Mouse (Mus musculus): ENCODE measurements around the gene Orm2. TPM values are rescaled to one million over a fixed set of nuclear protein-coding genes. Genes with fewer than 3 reads are reported as not detected.
A peak's percentile ranks its signal among the peaks of the same experiment; 100 is the strongest.

Orm2 gene
- total and polyA plus RNA-seq, 3 experiments, result not detected

DNA sequence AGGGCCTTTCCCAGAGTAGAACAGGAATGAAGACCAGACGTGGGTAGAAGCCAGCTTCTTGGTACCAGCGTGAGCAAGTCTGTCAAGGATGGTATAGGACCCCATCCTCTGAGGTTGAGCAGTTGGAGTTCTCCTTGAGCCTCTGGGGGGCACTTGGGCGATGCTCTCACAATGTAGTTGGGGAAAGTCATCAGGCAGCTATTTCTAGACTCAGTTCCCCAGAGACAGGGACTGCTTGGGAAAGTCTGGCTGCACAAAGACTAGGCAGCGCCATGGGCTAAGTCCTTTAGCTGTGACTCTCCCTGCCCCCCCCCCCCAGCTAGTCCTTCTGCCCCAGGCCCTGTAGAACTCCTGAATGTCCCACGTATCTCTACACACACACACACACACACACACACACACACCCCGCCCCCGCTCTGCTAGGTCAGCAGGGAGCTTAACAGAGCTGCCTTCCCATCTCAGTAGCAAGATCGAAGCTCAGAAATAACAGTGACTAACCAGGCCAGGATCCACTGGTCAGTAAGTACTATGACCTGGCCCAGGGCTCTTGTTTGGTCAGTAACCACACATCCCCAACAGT is 37.5 kb downstream of the Orm2 start:
- in situ Hi-C loops (cut with MboI; ENCODE audit: low pct_ligation_motif_present, low pct_unique_long_range_greater_than_20kb, low sequenced_read_pairs) (loop anchor here (10.0 to 25.0 kb wide), 4 partner anchors 45 to 538 kb away; partner anchors contain the start of genes Orm3 and Tnfsf8), dilution Hi-C loops (cut with MboI; ENCODE audit: extremely low pct_ligation_motif_present, extremely low pct_unique_long_range_greater_than_20kb, low sequenced_read_pairs) (no loop called here)

DNA sequence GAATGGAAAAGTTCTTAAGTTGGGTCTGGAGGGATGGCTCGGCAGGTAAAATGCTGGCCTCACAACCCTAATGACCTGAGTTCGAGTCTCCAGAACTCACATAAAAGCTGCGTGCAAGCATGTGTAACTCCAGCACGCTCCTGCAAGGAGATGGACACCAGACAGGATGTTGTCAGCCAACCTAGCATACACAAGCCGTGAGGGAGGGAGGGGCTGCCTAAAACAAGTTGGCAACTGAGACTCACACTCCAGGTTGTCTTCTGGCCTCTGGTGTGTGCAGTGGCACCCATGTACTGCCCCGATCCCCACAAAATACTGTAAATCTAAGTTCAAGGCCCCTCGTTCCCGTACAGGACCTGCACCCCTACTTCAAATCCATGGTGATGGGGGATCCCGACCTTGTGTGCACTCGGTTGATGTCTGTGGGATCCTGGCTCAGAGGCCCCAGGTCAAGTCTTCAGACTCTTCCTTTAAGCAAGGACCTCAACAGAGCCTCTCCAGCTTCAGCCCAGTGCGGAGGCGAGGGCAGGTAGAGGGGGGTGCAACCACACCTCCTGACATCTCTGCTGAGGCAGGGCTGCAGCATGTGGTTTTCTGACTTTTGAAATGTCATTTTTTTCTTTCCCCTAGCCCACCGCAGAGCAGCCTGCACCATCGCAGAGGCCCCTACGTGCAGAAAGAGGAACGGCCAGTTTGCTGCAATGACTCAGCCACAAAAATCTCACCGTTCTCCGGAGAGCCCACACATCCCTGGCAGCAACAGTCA is 38.5 kb downstream of the Orm2 start:
- H3K4me1 ChIP-seq (ENCODE audit: control insufficient read depth in 1 of 2, insufficient read depth in 2 of 2), result peaks cover 35 to 82% of the 10 kb centered on the region in 2 experiments
- peaks cover 11% of the 10 kb centered on the region for H3K9me3 ChIP-seq (replicated peaks; ENCODE audit: low read length)
- peak overlapping the region; percentile 70 for H3K9ac ChIP-seq (ENCODE audit: insufficient read depth, low read depth)
- peaks cover 34 to 40% of the 10 kb centered on the region in 2 experiments for H3K36me3 ChIP-seq (replicated peaks in 1 of 2; ENCODE audit: control insufficient read depth in 1 of 2, insufficient read depth in 1 of 2, low read length in 1 of 2)
- H3K4me3 ChIP-seq (replicated peaks in 1 of 3; ENCODE audit: low read depth in 2 of 3, low read length in 2 of 3, poor library complexity in 1 of 3), result peak overlapping the region; percentile 69 to 77 (median 70)
- H3K27me3 ChIP-seq (replicated peaks), result no peaks in the 10 kb centered on the region
- DNase-seq (ENCODE audit: extremely low read depth), result peak; percentile 83
- dilution Hi-C loops (cut with MboI; ENCODE audit: extremely low pct_ligation_motif_present, extremely low pct_unique_long_range_greater_than_20kb, low sequenced_read_pairs), result no loop called here
- in situ Hi-C loops (cut with MboI; ENCODE audit: low pct_ligation_motif_present, low pct_unique_long_range_greater_than_20kb, low sequenced_read_pairs), result loop anchor here (10.0 to 25.0 kb wide), 4 partner anchors 46 to 537 kb away; partner anchors contain the start of genes Orm3 and Tnfsf8
- peaks cover 84% of the 10 kb centered on the region for H3K79me2 ChIP-seq (replicated peaks; ENCODE audit: control insufficient read depth, extremely low read depth, insufficient read depth, poor library complexity, severe bottlenecking)
- H3K27ac ChIP-seq (ENCODE audit: insufficient read depth, low read depth), result peak overlapping the region; percentile 95
- H3K4me2 ChIP-seq (ENCODE audit: insufficient read depth, low read depth, poor library complexity, severe bottlenecking), result peak overlapping the region; percentile 85
- TF ChIP-seq RAD21 (IDR thresholded peaks at IDR 0.05; ENCODE audit: low read depth, low read length), result no peak
- no peak for TF ChIP-seq USF2 (conservative IDR thresholded peaks at IDR 0.05; ENCODE audit: low read depth, low read length)
- 0 out of 2 replicates have a peak, but pooled peaks have one; percentile 42 for TF ChIP-seq MYC (IDR thresholded peaks at IDR 0.05; ENCODE audit: low read depth, low read length)
- no peak for TF ChIP-seq E2F4 (IDR thresholded peaks at IDR 0.05; ENCODE audit: insufficient replicate concordance, low read depth, low read length)
- no peak for TF ChIP-seq USF1 (IDR thresholded peaks at IDR 0.05; ENCODE audit: low read depth, low read length)
- no peak; the same call in 1 of the 2 replicates for TF ChIP-seq ZMIZ1 (IDR thresholded peaks at IDR 0.05; ENCODE audit: low read depth, low read length)
- no peak for TF ChIP-seq ZC3H11A (IDR thresholded peaks at IDR 0.05; ENCODE audit: low read depth, low read length)
- peak; percentile 85 for TF ChIP-seq ETS1 (conservative IDR thresholded peaks at IDR 0.05; ENCODE audit: low read depth, low read length)
- no peak for TF ChIP-seq HCFC1 (IDR thresholded peaks at IDR 0.05; ENCODE audit: low read depth, low read length)
- TF ChIP-seq MXI1 (IDR thresholded peaks at IDR 0.05; ENCODE audit: low read depth, low read length), result peak; percentile 90
- TF ChIP-seq UBTF (IDR thresholded peaks at IDR 0.05; ENCODE audit: low read depth, low read length), result 0 out of 2 replicates have a peak, but pooled peaks have one; percentile 64
- peak; percentile 73 for TF ChIP-seq TCF12 (IDR thresholded peaks at IDR 0.05; ENCODE audit: low read depth, low read length)
- no peak for TF ChIP-seq CTCF (conservative IDR thresholded peaks at IDR 0.05 in 1 of 2, IDR thresholded peaks at IDR 0.05 in 1 of 2; ENCODE audit: low read depth in 2 of 2, low read length in 2 of 2)
- TF ChIP-seq EP300 (IDR thresholded peaks at IDR 0.05; ENCODE audit: low read length), result peak; percentile 75
- TF ChIP-seq ZNF384 (IDR thresholded peaks at IDR 0.05; ENCODE audit: low read depth, low read length), result peak; percentile 88
- 0 out of 2 replicates have a peak, but pooled peaks have one; percentile 1 for TF ChIP-seq RCOR1 (conservative IDR thresholded peaks at IDR 0.05; ENCODE audit: low read depth, low read length)
- TF ChIP-seq KAT2A (IDR thresholded peaks at IDR 0.05; ENCODE audit: insufficient replicate concordance, low read length), result 0 out of 2 replicates have a peak, but pooled peaks have one; percentile 14
- TF ChIP-seq NRF1 (IDR thresholded peaks at IDR 0.05; ENCODE audit: low read depth, low read length), result no peak
- TF ChIP-seq JUND (conservative IDR thresholded peaks at IDR 0.05; ENCODE audit: low read depth, low read length), result peak; percentile 56; the same call in 1 of the 2 replicates
- no peak for TF ChIP-seq NELFE (IDR thresholded peaks at IDR 0.05; ENCODE audit: low read depth, low read length)
- peak; percentile 81 for TF ChIP-seq MAX (IDR thresholded peaks at IDR 0.05; ENCODE audit: low read length)
- TF ChIP-seq CHD2 (IDR thresholded peaks at IDR 0.05; ENCODE audit: low read length), result peak; percentile 54; the same call in 1 of the 2 replicates
- TF ChIP-seq ZKSCAN1 (IDR thresholded peaks at IDR 0.05; ENCODE audit: borderline replicate concordance, low read depth, low read length), result no peak
- peak; percentile 79 for TF ChIP-seq SIN3A (IDR thresholded peaks at IDR 0.05; ENCODE audit: low read length)
- no peak for TF ChIP-seq POLR2AphosphoS2 (IDR thresholded peaks at IDR 0.05; ENCODE audit: low read depth, low read length)
- no peak for TF ChIP-seq POLR2A (IDR thresholded peaks at IDR 0.05; ENCODE audit: low read depth, low read length)
- TF ChIP-seq ELF1 (IDR thresholded peaks at IDR 0.05; ENCODE audit: low read depth, low read length), result no peak
- no peak for TF ChIP-seq PAX5 (IDR thresholded peaks at IDR 0.05; ENCODE audit: low read length)
- peak; percentile 74 for TF ChIP-seq BHLHE40 (IDR thresholded peaks at IDR 0.05; ENCODE audit: low read depth, low read length)

More for the DNA sequence above, 37.5 kb downstream of the Orm2 start:
- TF ChIP-seq POLR2A (IDR thresholded peaks at IDR 0.05; ENCODE audit: low read depth, low read length) (peak; percentile 14; the same call in 1 of the 2 replicates), RCOR1 (conservative IDR thresholded peaks at IDR 0.05; ENCODE audit: low read depth, low read length) (0 out of 2 replicates have a peak, but pooled peaks have one; percentile 3), SIN3A (IDR thresholded peaks at IDR 0.05; ENCODE audit: low read length) (no peak), TCF12 (IDR thresholded peaks at IDR 0.05; ENCODE audit: low read depth, low read length) (0 out of 2 replicates have a peak, but pooled peaks have one; percentile 27)
- Histone ChIP-seq H3K4me2 (ENCODE audit: insufficient read depth, low read depth, poor library complexity, severe bottlenecking) (peak overlapping the region; percentile 85), H3K9ac (ENCODE audit: insufficient read depth, low read depth) (peak overlapping the region; percentile 70), H3K36me3 (replicated peaks in 1 of 2; ENCODE audit: control insufficient read depth in 1 of 2, insufficient read depth in 1 of 2, low read length in 1 of 2) (peaks cover 43 to 49% of the 10 kb centered on the region in 2 experiments), H3K4me3 (replicated peaks in 1 of 3; ENCODE audit: low read depth in 2 of 3, low read length in 2 of 3, poor library complexity in 1 of 3) (peak overlapping the region; percentile 37 to 69 (median 42)), H3K27me3 (replicated peaks) (no peaks in the 10 kb centered on the region), H3K27ac (ENCODE audit: insufficient read depth, low read depth) (peak overlapping the region; percentile 95), H3K9me3 (replicated peaks; ENCODE audit: low read length) (peaks cover 11% of the 10 kb centered on the region), H3K4me1 (ENCODE audit: control insufficient read depth in 1 of 2, insufficient read depth in 2 of 2) (peaks cover 31 to 78% of the 10 kb centered on the region in 2 experiments), H3K79me2 (replicated peaks; ENCODE audit: control insufficient read depth, extremely low read depth, insufficient read depth, poor library complexity, severe bottlenecking) (peaks cover 84% of the 10 kb centered on the region)
- no peak for DNase-seq (ENCODE audit: extremely low read depth)

All from CH12.LX (cell line).